Mouse (Mus musculus) brain, embryonic 14.5 days (tissue): Measurements from ENCODE around the gene Cdsn.

Source experiments
- CTCF ChIP-seq: fragments of 200-500 bp; IDR thresholded peaks from 2 replicates; pipeline ENCODE4 v1.5.1; 2012; ENCODE audit warnings: inconsistent platforms, mild to moderate bottlenecking, moderate library complexity, borderline replicate concordance; ENCODE audit not compliant: insufficient read depth, insufficient read length; ENCODE audit errors: extremely low read depth
- POLR2A ChIP-seq: fragments of 200-500 bp; IDR thresholded peaks from 2 replicates; pipeline ENCODE4 v1.6.1; 2012; ENCODE audit warnings: mild to moderate bottlenecking, inconsistent platforms, borderline replicate concordance; ENCODE audit not compliant: poor library complexity, insufficient read depth, insufficient read length, severe bottlenecking; ENCODE audit errors: extremely low read depth

- TF ChIP-seq CTCF = no peak
- no peak for TF ChIP-seq POLR2A
Observed at GRCm38 (mm10) chr17:35556186-35556765, 4.3 kb downstream of the Cdsn start.
